Mouse (Mus musculus): ENCODE measurements around the gene Lrrc2. TPM values are rescaled to one million over a fixed set of nuclear protein-coding genes. Genes with fewer than 3 reads are reported as not detected.

Lrrc2 gene
- total RNA-seq (2014; rRNA removed), result 0.78 and 8.3 TPM in 2 replicates
- polyA plus RNA-seq (2015; fragmentation: Nextera tagmentation; extraction: Ambion mirVana), result 1.3 and 2.6 TPM in 2 replicates

GRCm38 (mm10) chr9:110951397-110951796 lies at the start of gene Lrrc2:
Gene Lrrc2, plus strand, starts transcription at chr9:110951545.
- Histone ChIP-seq H3K9ac (replicated peaks; ENCODE audit: low read length) (no peak within 1 kb of the TSS), H3K36me3 (ENCODE audit: insufficient read depth, low read length) (no peaks in the 10 kb centered on the region), H3K9me3 (ENCODE audit: low read length) (no peaks in the 10 kb centered on the region), H3K4me3 (ENCODE audit: low read length) (no peak within 1 kb of the TSS), H3K4me2 (ENCODE audit: low read depth, low read length) (no peak within 1 kb of the TSS), H3K4me1 (ENCODE audit: insufficient read depth, low read length) (no peaks in the 10 kb centered on the region), H3K27ac (no peak within 1 kb of the TSS), H3K27me3 (ENCODE audit: insufficient read depth, low read length) (no peaks in the 10 kb centered on the region)
- DNase-seq (ENCODE audit: low spot score) (no peak), ATAC-seq (no peak)
- no peak for TF ChIP-seq CTCF (IDR thresholded peaks at IDR 0.05; ENCODE audit: low read depth)
- 87% methylated on average over 11 of the region's 11 CpGs for WGBS

DNA sequence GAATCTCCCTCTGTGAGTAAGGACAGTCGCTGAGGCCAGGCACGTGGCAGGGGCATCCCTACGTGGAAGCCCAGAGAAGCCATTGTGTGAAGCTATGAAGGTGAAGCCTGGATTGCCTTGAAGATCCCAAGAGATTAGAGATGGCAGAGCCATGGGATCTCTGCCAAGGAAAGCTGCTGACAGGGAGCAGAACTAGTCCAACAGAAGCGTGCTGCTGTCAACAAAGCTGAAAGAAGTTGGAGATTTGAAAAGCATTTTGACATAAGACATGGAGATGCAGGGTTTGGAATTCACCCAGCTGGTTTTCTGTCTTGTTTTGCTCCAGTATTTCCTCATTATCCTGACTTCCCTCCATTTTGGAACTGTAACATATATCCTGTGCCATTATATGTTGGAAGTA lies 49.1 kb upstream of the Lrrc2 start:
- Histone ChIP-seq H3K4me3 (ENCODE audit: low read length) (no peak overlapping the region), H3K4me2 (ENCODE audit: low read depth, low read length) (no peak overlapping the region), H3K27ac (no peak overlapping the region), H3K4me1 (ENCODE audit: insufficient read depth, low read length) (no peaks in the 10 kb centered on the region), H3K9ac (replicated peaks; ENCODE audit: low read length) (no peak overlapping the region), H3K36me3 (ENCODE audit: insufficient read depth, low read length) (0 out of 2 replicates have a peak, but pooled peaks cover 3% of the 10 kb centered on the region), H3K9me3 (ENCODE audit: low read length) (no peaks in the 10 kb centered on the region), H3K27me3 (ENCODE audit: insufficient read depth, low read length) (no peaks in the 10 kb centered on the region)
- TF ChIP-seq CTCF (IDR thresholded peaks at IDR 0.05; ENCODE audit: low read depth), result no peak
- 62% methylated on average over 4 of the region's 4 CpGs for WGBS
- ATAC-seq (no peak), DNase-seq (ENCODE audit: low spot score) (no peak)

DNA sequence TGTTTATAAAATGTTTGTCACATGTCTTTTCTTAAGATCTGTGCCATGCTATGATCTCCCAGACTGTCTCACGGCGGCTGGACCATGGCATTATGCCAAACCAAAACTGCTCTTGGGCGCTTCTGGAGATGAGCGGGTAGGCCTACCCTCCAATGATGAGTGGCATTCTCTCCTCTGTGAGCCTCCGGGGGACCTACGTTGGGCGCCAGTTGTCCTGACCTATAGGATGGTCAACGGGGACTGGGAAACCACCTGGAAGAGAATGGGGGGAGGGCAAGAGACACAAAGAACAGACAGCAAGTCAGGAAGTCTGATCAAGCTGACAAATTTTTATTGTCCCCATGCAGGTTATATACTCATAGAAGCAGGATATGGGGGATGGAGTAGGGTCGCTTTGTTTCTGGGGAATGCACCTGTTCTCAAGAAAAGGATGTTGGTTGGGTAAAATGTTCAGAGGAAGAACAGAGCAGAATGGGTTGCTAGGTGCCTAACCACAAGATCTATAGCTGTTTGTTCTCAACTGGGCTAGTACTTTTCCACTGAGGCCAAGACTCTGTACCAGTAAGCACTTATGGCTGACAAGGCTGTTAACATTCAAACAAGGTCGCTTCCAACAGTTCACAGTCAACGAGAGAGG lies 44.0 kb upstream of the Lrrc2 start:
- ATAC-seq, result no peak
- no peaks in the 10 kb centered on the region for H3K27me3 ChIP-seq (ENCODE audit: insufficient read depth, low read length)
- WGBS, result 91% methylated on average over 11 of the region's 11 CpGs
- no peaks in the 10 kb centered on the region for H3K36me3 ChIP-seq (ENCODE audit: insufficient read depth, low read length)
- no peak overlapping the region for H3K4me2 ChIP-seq (ENCODE audit: low read depth, low read length)
- TF ChIP-seq CTCF (IDR thresholded peaks at IDR 0.05; ENCODE audit: low read depth), result no peak
- H3K27ac ChIP-seq, result no peak overlapping the region
- no peak overlapping the region for H3K4me3 ChIP-seq (ENCODE audit: low read length)
- no peak for DNase-seq (ENCODE audit: low spot score)
- H3K4me1 ChIP-seq (ENCODE audit: insufficient read depth, low read length), result no peaks in the 10 kb centered on the region
- H3K9me3 ChIP-seq (ENCODE audit: low read length), result no peaks in the 10 kb centered on the region
- H3K9ac ChIP-seq (replicated peaks; ENCODE audit: low read length), result no peak overlapping the region

GRCm38 (mm10) chr9:110907838-110908630 lies 43.3 kb upstream of the Lrrc2 start:
- 78% methylated on average over 4 of the region's 4 CpGs for WGBS
- no peak for ATAC-seq
- no peaks in the 10 kb centered on the region for H3K36me3 ChIP-seq (ENCODE audit: insufficient read depth, low read length)

GRCm38 (mm10) chr9:110908631-110909016 lies 42.7 kb upstream of the Lrrc2 start:
- H3K27ac ChIP-seq, result no peak overlapping the region

More at GRCm38 (mm10) chr9:110907838-110908630, 43.3 kb upstream of the Lrrc2 start:
- no peak overlapping the region for H3K9ac ChIP-seq (replicated peaks; ENCODE audit: low read length)
- DNase-seq (ENCODE audit: low spot score), result no peak
- no peak overlapping the region for H3K4me3 ChIP-seq (ENCODE audit: low read length)
- no peak overlapping the region for H3K27ac ChIP-seq
- H3K4me2 ChIP-seq (ENCODE audit: low read depth, low read length), result no peak overlapping the region
- H3K4me1 ChIP-seq (ENCODE audit: insufficient read depth, low read length), result no peaks in the 10 kb centered on the region
- no peak for TF ChIP-seq CTCF (IDR thresholded peaks at IDR 0.05; ENCODE audit: low read depth)
- H3K9me3 ChIP-seq (ENCODE audit: low read length), result no peaks in the 10 kb centered on the region
- no peaks in the 10 kb centered on the region for H3K27me3 ChIP-seq (ENCODE audit: insufficient read depth, low read length)

GRCm38 (mm10) chr9:110909371-110909967 lies 41.9 kb upstream of the Lrrc2 start:
- Histone ChIP-seq H3K27ac (no peak overlapping the region), H3K4me2 (ENCODE audit: low read depth, low read length) (no peak overlapping the region), H3K27me3 (ENCODE audit: insufficient read depth, low read length) (no peaks in the 10 kb centered on the region), H3K4me1 (ENCODE audit: insufficient read depth, low read length) (no peaks in the 10 kb centered on the region), H3K36me3 (ENCODE audit: insufficient read depth, low read length) (no peaks in the 10 kb centered on the region), H3K9me3 (ENCODE audit: low read length) (no peaks in the 10 kb centered on the region), H3K9ac (replicated peaks; ENCODE audit: low read length) (no peak overlapping the region), H3K4me3 (ENCODE audit: low read length) (no peak overlapping the region)
- 0 out of 2 replicates have a peak, but pooled peaks have one; percentile 40 for ATAC-seq
- 68% methylated on average over 6 of the region's 6 CpGs for WGBS
- no peak for DNase-seq (ENCODE audit: low spot score)
- no peak for TF ChIP-seq CTCF (IDR thresholded peaks at IDR 0.05; ENCODE audit: low read depth)

More at GRCm38 (mm10) chr9:110908631-110909016, 42.7 kb upstream of the Lrrc2 start:
- Histone ChIP-seq H3K4me3 (ENCODE audit: low read length) (no peak overlapping the region), H3K27me3 (ENCODE audit: insufficient read depth, low read length) (no peaks in the 10 kb centered on the region), H3K9ac (replicated peaks; ENCODE audit: low read length) (no peak overlapping the region), H3K36me3 (ENCODE audit: insufficient read depth, low read length) (no peaks in the 10 kb centered on the region), H3K4me2 (ENCODE audit: low read depth, low read length) (no peak overlapping the region), H3K4me1 (ENCODE audit: insufficient read depth, low read length) (no peaks in the 10 kb centered on the region), H3K9me3 (ENCODE audit: low read length) (no peaks in the 10 kb centered on the region)
- DNase-seq (ENCODE audit: low spot score), result no peak
- no peak for ATAC-seq
- WGBS, result 97% methylated on average over 3 of the region's 3 CpGs
- TF ChIP-seq CTCF (IDR thresholded peaks at IDR 0.05; ENCODE audit: low read depth), result no peak
